Mouse (Mus musculus) ovary, adult 2 months (tissue): ENCODE measurements around the gene Slit2. TPM values are rescaled to one million over a fixed set of nuclear protein-coding genes. Genes with fewer than 3 reads are reported as not detected.

Source experiments
- polyA plus RNA-seq: library from polyadenylated mRNA; depleted of rRNA; stranded (reverse); fragments of >200 nt; gene quantifications from 2 replicates; pipeline ENCODE4 v1.2.3, GENCODE M21; 2012; rRNA removed

Slit2 gene
- polyA plus RNA-seq, result 14.1 and 14.9 TPM in 2 replicates

GRCm38 (mm10) chr5:47982941-47983701, at the start of gene Slit2:
Gene Slit2, plus strand, starts transcription at chr5:47983138.

GRCm38 (mm10) chr5:48327652-48328051, 344.7 kb downstream of the Slit2 start, which contains the start of gene 5730480H06Rik:
Gene 5730480H06Rik, plus strand, starts transcription at chr5:48327952.

